Mouse (Mus musculus) adrenal gland, adult 18-20 months (tissue): ENCODE results near the gene Dtx2. TPM values are rescaled to one million over a fixed set of nuclear protein-coding genes. Genes with fewer than 3 reads are reported as not detected.

Experiments used
- DNase-seq, 2 experiments: peaks; one replicate each; pipeline ENCODE4 v3.0.0; 2021 to 2022; ENCODE audit warnings: low spot score in 2 of 2
- long read RNA-seq, 2 experiments: library from polyadenylated mRNA; stranded (forward); transcript quantifications; one replicate each; pipeline ENCODE4 v2.0.0; 2021
- total RNA-seq, 2 experiments: library from RNA; stranded (reverse); gene quantifications; 1 replicate in 1 of 2; 2 replicates in 1 of 2; pipeline ENCODE4 v1.2.3; 2021

The Dtx2 gene
- 10 to 100 TPM; 12.8 to 18.7 TPM for total RNA-seq
- long read RNA-seq, experiment 1, transcript Dtx2-202 (11 exons, 2,650 nt) = major isoform, 18 of 31 reads
- long read RNA-seq, experiment 1, partial matches to known transcripts = 5 of 31 reads
- long read RNA-seq, experiment 1, other reads (novel, unspliced or antisense) = 4 of 31 reads
- long read RNA-seq, experiment 2, transcript Dtx2-202 (11 exons, 2,650 nt) = major isoform, 34 of 61 reads
- long read RNA-seq, experiment 2, partial matches to known transcripts = 13 of 61 reads
- long read RNA-seq, experiment 2, other reads (novel, unspliced or antisense) = 10 of 61 reads

DNA sequence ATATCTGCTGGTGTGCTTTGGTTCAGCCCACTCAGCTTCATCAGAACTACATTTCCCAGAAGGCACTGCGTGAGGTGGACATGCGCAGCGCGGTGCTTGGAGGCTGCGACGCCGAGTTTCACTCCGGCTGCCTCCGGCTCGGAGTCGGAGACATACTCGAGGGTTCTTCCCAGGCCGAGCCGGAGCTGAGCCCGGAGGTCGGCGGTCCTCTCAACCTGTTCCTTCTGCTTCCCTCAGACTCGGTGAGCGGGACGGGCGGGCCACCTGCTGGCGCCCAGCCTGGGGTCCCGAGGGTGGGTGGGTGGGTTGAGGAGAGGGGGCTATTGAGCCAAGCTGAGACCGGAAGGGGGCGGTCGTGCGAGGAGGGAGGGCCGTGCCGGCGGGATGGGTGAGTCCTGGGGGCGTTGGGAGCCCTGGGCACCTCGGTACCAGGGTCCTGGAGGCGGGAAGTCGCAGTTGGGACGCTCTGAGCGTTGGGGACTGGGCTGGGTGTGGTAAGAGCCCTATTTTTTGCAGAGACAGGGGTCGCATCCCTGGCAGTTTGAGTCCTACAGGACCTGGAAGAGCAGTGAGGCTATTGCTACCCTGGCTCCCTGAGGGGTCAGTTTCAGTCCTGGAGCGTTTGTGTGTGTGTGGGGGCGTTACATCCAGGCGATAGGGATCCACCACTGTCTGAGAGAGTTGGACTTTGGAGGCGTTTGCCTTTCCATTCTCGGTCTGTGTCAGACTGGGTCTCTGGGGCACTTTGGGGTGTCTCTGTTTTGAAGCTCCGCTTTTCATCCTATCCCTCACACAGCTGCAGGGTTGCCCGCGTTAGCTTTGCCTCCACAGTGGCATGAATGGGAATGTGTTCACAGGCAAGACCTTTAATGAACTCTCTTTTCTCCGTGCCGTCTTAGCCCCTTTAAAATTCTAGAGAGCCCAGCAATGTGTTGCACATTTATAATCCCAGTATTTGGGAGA lies at the start of gene Dtx2:
TSS of gene Dtx2 (plus strand) at position 76 of the 963 bp plus-strand sequence.
- DNase-seq = peak; percentile 81 to 83

- no peak for DNase-seq
Measured at GRCm38 (mm10) chr5:135945916-135946408, 48.6 kb upstream of the Dtx2 start.

DNA sequence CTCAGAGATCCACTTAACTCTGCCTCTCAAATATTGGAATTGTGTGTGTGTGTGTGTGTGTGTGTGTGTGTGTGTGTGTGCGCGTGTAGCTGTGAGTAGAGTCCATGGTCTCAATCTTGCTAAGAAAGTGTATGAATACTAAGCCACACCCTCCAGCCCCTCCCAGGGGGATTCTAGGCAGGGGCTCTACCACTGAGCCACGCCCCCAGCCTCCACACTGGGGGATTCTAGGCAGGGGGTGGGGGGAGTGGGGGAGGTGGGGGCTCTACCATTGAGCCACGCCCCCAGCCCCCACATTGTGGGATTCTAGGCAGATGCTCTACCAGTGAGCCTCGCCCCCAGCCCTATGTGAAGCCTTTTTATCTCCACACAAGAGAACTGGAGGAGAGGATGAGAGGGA lies 48.0 kb upstream of the Dtx2 start:
- no peak for DNase-seq

- no peak for DNase-seq
Measured at GRCm38 (mm10) chr5:135950710-135951412, 43.7 kb upstream of the Dtx2 start.

DNA sequence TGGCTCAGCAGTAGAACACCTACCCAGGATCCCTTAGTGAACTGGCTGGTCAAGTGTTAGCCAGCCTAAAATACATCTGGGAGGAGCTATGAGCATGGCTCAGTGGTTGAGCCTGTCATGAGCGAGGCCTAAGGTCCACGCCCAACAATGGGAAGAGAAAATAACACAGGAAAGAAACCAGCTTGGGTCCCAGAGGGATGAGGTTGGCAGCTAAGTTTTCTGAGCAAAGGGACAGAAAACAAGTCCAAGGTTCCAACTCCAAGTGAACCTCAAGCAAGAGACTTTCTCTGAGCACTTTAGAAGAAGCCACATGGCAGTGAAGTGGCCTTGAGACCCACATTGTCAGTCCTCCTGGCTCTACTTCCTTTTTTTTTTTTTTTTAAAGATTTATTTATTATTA lies 42.9 kb upstream of the Dtx2 start:
- DNase-seq = no peak

- no peak for DNase-seq
Measured at GRCm38 (mm10) chr5:135952830-135953229, 41.8 kb upstream of the Dtx2 start.

- no peak for DNase-seq
Measured at GRCm38 (mm10) chr5:135956300-135957206, 38.0 kb upstream of the Dtx2 start.

GRCm38 (mm10) chr5:135957207-135957974 lies 37.2 kb upstream of the Dtx2 start:
- peak; percentile 78 to 84 for DNase-seq

- no peak for DNase-seq
Measured at GRCm38 (mm10) chr5:135958367-135958766, 36.2 kb upstream of the Dtx2 start.

- DNase-seq = no peak
Measured at GRCm38 (mm10) chr5:135959911-135960310, 34.7 kb upstream of the Dtx2 start.

- no peak for DNase-seq
Measured at GRCm38 (mm10) chr5:135960909-135961635, 33.5 kb upstream of the Dtx2 start.

DNA sequence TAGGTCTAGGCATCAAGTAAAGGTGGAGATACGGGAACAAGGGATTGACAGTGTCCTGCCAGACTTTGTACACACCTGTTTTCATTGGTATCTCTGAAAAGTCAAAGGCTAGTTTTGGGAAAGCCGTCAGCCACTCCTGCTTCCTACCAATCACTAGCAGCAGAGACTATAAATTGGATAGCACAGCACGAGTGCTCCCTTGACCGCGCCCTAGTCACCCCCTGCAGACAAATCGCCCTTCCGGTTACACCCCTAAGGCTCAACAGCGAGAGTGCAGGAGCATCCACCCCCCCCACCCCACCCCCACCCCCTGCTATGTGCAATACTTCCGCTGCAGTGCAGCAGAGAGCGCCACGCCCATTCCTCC lies 32.5 kb upstream of the Dtx2 start:
- DNase-seq = no peak

DNA sequence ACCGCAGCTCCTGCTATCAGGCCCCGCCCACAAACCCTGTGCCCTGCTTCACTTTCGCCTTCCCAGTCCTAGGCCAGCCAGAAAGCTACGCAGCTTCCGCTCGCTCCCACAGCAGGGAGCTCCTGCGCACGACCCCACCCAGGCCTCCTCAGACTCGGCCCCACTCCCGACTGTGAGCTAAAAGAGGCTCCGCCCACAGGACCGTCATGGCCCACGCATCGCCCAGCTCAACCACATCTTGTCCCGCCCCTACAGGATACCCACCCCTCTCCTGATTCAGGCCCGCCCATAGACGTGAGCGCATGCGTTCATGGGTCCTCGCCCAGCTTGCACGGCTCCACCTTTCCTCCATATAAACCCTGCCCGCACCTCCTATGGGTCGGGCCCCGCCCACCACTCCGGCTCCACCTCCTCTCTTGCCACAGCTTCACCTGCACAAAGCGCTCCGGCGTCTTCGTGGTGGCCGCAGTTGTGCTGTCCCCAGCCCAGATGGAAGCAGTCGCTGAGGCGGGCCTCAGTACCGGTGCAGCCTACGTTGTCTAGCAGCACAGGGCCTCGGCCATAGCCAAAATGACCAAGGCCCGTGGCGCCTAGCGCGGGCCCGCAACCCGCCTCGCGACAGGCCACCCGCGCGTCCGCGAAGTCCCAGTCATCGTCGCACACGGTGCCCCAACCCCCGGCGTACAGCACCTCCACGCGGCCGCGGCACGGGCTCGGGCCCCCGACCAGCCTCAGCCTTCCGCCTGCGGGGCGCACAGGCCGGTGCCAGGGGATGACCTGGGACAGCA lies 31.9 kb upstream of the Dtx2 start:
- peak; percentile 91 to 92 for DNase-seq

DNA sequence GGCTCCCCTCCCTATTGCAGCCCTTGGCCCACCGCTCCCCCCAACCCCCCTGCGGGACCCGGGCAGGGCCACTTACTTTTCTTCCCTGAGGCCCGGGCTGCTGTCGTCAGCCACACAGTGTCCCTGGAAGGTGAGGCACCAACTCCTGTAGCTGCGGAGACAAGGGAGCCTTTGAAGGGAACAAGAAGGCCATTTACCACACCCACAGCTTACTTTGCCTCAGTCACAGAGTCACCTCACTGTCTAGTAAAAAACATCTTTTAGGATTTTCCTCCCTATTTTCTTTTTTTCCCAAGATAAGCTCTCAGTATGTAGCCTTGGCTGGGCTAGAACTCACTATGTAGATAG lies 31.3 kb upstream of the Dtx2 start:
- no peak for DNase-seq

- DNase-seq = no peak
Measured at GRCm38 (mm10) chr5:135965501-135965930, 29.1 kb upstream of the Dtx2 start.

DNA sequence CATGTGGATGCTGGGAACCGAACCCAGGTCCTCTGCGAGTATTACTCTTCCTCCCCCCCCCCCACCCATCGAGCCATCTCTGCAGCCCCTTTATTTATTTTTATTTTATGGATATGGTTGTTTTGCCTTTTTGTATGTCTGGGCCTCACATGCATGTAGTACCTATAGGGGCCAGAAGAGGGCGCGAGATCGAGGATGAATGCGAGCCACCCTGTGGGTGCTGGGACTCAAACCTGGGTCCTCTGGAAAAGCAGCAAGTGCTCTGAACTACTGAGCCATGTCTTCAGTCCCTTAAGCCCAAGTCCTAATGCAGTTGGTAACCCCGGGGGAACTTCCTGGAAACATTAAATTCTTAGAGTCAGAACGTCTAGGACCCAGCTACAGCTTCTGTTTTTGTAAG lies 27.7 kb upstream of the Dtx2 start:
- DNase-seq = no peak

DNA sequence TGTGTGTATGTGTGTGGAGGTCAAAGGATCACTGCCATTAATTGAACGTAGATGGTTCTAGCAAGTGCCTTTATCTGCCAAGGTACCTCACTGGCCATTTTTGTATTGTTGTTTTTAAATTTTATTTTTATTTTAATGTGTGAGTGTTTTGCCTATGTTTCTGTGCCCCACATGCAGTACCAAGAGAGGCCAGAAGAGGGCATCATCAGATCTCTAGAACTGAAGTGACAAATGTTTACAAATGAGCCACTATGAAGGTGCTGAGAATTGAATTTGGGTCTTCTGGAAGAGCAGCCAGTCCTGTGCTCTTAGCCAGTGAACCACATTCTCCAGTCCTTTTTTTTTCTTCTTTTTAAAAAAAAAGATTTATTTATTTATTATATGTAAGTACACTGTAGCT lies 25.8 kb upstream of the Dtx2 start:
- DNase-seq = peak; percentile 59 to 72

DNA sequence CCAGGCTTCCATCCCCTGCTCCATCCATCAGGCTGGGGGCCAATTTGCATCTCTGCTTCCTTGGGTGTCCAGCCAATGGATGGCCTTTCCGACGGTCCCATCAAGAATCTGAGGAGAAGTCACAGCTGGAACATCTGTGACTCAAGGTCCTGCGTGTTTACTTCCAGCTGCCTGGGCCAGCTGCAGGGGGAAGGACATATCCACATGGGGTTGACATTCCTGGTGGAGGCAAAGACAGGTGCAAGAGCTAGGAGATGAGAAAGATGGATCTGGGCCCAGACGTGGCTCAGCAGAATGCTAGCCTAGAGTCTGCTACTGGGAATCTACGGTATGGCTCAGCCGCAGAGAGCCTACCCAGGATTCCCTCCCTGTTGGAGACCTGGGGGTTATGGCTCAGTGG lies 24.4 kb upstream of the Dtx2 start:
- DNase-seq = no peak
